Mouse (Mus musculus) ovary, postnatal 36 days (tissue): ENCODE results near the gene Dtymk.
A peak's percentile ranks its signal among the peaks of the same experiment; 100 is the strongest.
"Not testable (repeated sequence)": the region's sequence is repeated elsewhere in the genome, so short reads cannot be mapped to it uniquely, and the experiment has no call there.

Experiments
- DNase-seq: peaks from one replicate; pipeline ENCODE4 v3.0.0; 2022; ENCODE audit warnings: low spot score, mixed read lengths

Gene Dtymk

GRCm38 (mm10) chr1:93804818-93805217 lies 3.1 kb upstream of the Dtymk start:
- DNase-seq = no peak

- DNase-seq = peak; percentile 100
Measured at GRCm38 (mm10) chr1:93803556-93804507, 2.1 kb upstream of the Dtymk start, which contains the start of gene Ing5. TSS of gene Ing5 (plus strand) at chr1:93803965.

GRCm38 (mm10) chr1:93802771-93803170 lies 1.0 kb upstream of the Dtymk start:
- no peak for DNase-seq

- DNase-seq = no peak
Measured at GRCm38 (mm10) chr1:93800670-93801503, 847 bp downstream of the Dtymk start.

- DNase-seq = no peak
Measured at GRCm38 (mm10) chr1:93795886-93796285, 5.8 kb downstream of the Dtymk start.

- no peak for DNase-seq
Measured at GRCm38 (mm10) chr1:93794526-93794925, 7.2 kb downstream of the Dtymk start.

- DNase-seq = no peak
Measured at GRCm38 (mm10) chr1:93786912-93787311, 14.8 kb downstream of the Dtymk start.

- no peak for DNase-seq
Measured at GRCm38 (mm10) chr1:93776686-93777085, 25.0 kb downstream of the Dtymk start.

- no peak for DNase-seq
Measured at GRCm38 (mm10) chr1:93769901-93770300, 31.8 kb downstream of the Dtymk start.

GRCm38 (mm10) chr1:93767600-93767999 lies 34.1 kb downstream of the Dtymk start:
- DNase-seq = no peak

GRCm38 (mm10) chr1:93764871-93765591 lies 36.7 kb downstream of the Dtymk start:
- no peak for DNase-seq

- DNase-seq = not testable (repeated sequence)
Measured at GRCm38 (mm10) chr1:93763531-93763930, 38.2 kb downstream of the Dtymk start.

- no peak for DNase-seq
Measured at GRCm38 (mm10) chr1:93760076-93760475, 41.7 kb downstream of the Dtymk start.

- no peak for DNase-seq
Measured at GRCm38 (mm10) chr1:93756154-93756553, 45.6 kb downstream of the Dtymk start.

- DNase-seq = no peak
Measured at GRCm38 (mm10) chr1:93755618-93756017, 46.1 kb downstream of the Dtymk start.

GRCm38 (mm10) chr1:93755291-93755610 lies 46.5 kb downstream of the Dtymk start:
- DNase-seq = no peak

- peak; percentile 96 for DNase-seq
Measured at GRCm38 (mm10) chr1:93754573-93755290, 47.0 kb downstream of the Dtymk start, which contains the start of gene Thap4. TSS of gene Thap4 (minus strand) at chr1:93754864.

- DNase-seq = no peak
Measured at GRCm38 (mm10) chr1:93753911-93754572, 47.7 kb downstream of the Dtymk start.

- DNase-seq = no peak
Measured at GRCm38 (mm10) chr1:93751290-93751689, 50.4 kb downstream of the Dtymk start, which contains the start of gene Atg4b. TSS of gene Atg4b (plus strand) at chr1:93751500.

- DNase-seq = no peak
Measured at GRCm38 (mm10) chr1:93748539-93748938, 53.2 kb downstream of the Dtymk start.

- no peak for DNase-seq
Measured at GRCm38 (mm10) chr1:93746179-93746578, 55.6 kb downstream of the Dtymk start.
